Mouse (Mus musculus): ENCODE measurements around the gene Slc17a9.
"Not testable (repeated sequence)": the region's sequence is repeated elsewhere in the genome, so short reads cannot be mapped to it uniquely, and the experiment has no call there.

Gene Slc17a9

DNA sequence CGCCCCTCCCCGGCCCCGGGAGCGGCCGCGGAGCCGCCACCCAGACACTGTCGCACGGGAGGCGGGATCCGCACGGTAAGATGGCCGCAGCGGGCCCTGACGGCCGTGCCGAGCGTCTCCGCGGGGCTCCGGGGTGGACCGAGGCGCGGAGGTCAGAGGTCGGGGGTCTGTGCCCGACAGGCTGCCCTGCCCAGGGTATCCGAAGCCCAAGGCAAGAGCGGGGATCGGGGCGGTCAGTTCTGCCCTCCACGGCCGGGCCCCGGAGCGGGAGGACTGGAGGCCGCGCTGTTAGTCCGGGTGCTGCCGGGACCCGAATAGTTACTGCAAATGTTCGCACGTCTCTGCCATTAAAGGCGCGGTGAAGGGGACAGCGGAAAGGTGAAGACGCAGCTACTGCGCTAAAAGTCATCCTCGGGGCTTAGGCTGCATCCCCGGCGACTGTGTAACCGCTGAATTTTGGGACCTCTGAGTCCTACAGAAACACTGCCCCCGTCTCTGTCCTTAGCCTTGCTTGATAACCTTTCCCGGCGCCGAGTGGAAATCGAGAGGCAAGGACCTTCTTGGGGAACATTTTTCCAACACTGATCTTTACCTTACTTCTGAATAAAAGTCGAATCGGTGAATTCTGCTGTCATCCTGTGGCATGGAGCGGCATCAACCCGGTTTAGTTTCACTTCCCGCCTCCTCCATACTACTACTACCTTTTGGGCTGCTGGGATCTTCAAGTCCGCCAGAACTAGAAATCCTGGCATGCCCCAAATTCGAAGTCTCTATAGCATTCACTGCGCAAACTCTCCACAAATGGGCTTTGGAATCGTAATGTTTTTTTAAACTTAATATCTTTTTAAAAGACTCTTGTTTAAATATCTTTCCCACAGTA is 14.5 kb upstream of the Slc17a9 start:
- no peak for DNase-seq (ENCODE audit: low read depth, low spot score)

- no peak for DNase-seq (ENCODE audit: low read depth, low spot score)
Observed at GRCm38 (mm10) chr2:180711527-180711926, 13.5 kb upstream of the Slc17a9 start.

GRCm38 (mm10) chr2:180712037-180712689 is 12.9 kb upstream of the Slc17a9 start:
- DNase-seq (ENCODE audit: low read depth, low spot score), result no peak

DNA sequence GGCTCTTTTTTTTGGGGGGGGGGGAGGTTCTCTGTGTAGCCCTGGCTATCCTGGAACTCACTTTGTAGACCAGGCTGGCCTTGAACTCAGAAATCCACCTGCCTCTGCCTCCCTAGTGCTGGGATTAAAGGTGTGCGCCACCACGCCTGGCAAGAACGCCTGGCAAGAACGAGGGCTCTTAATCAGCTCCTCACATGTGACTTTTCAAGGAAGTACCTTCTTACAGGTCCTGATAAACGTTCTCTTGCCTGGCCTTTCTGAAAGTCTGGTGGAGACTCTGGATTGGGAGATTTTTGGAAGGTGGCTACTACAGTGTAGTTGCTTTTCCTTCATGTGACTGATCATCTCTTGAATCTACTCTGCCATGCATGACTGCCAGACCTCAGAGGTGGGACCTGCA is 2.3 kb upstream of the Slc17a9 start:
- DNase-seq (ENCODE audit: low read depth, low spot score), result not testable (repeated sequence)

- DNase-seq (ENCODE audit: low read depth, low spot score), result no peak
Observed at GRCm38 (mm10) chr2:180723865-180724264, 1.2 kb upstream of the Slc17a9 start.

GRCm38 (mm10) chr2:180725414-180725778 is 333 bp downstream of the Slc17a9 start:
- no peak for DNase-seq (ENCODE audit: low read depth, low spot score)

- no peak for DNase-seq (ENCODE audit: low read depth, low spot score)
Observed at GRCm38 (mm10) chr2:180725856-180726629, 980 bp downstream of the Slc17a9 start.

- no peak for DNase-seq (ENCODE audit: low read depth, low spot score)
Observed at GRCm38 (mm10) chr2:180726658-180727442, 1.8 kb downstream of the Slc17a9 start.

DNA sequence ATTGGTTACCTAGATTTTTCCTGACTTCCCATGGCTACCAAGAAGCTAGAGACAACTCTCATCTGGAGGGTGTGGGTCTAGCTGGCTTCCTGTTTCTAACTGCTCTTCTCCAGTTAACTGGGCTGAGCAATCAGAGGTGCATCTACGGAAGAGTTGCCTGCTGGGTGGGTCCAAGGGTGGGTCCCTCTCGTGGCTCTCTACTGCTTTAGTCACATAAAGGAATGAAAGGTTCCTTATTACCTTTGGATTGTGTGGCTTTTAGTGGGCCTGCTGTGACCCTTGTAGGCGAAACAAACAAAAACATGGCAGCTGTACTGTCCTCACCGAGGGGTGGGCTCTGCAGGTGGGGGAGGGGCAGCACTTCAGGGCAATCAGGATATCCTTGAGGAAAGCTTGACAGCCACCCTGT is 2.6 kb downstream of the Slc17a9 start:
- no peak for DNase-seq (ENCODE audit: low read depth, low spot score)

GRCm38 (mm10) chr2:180731036-180731435 is 6.0 kb downstream of the Slc17a9 start:
- DNase-seq (ENCODE audit: low read depth, low spot score), result no peak

DNA sequence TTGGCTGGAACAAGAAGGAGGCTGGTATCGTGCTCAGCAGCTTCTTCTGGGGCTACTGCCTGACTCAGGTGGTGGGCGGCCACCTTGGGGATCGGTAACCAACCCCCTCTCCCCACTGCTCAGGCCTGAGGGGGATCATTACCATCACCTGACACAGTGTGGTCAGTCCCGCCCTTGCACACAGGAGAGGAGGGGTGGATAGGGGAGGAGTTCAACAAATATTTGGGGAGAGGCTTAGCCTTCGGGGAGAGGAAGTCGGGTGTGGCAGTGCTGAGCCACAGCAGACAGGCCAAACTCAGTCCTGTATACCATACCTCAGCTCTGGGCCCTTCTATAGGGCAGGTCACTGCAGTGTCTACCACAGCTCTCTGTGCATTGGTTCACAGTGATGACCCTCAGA is 6.9 kb downstream of the Slc17a9 start:
- DNase-seq (ENCODE audit: low read depth, low spot score), result no peak

GRCm38 (mm10) chr2:180735232-180735631 is 10.2 kb downstream of the Slc17a9 start:
- no peak for DNase-seq (ENCODE audit: low read depth, low spot score)

DNA sequence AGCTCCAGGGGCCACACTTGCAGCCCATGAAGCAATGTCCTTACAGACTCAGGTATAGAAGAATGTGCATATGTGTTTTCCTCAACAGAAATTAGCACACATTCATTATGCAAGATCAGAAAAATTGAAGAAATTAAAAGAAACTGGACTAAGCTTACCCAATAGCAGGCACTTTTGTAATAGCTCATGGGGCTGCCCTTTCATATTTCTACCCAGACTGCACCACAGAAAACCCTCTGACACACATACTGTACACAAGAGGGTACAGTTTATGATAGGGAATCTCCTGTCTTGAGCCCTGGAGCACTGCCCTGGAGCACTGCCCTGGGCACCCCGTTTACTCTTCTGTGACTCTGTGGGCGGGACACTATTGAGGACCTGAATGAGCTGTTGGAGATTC is 12.9 kb downstream of the Slc17a9 start:
- DNase-seq (ENCODE audit: low read depth, low spot score), result no peak

- no peak for DNase-seq (ENCODE audit: low read depth, low spot score)
Observed at GRCm38 (mm10) chr2:180740349-180740748, 15.3 kb downstream of the Slc17a9 start.

GRCm38 (mm10) chr2:180741421-180741820 is 16.4 kb downstream of the Slc17a9 start:
- no peak for DNase-seq (ENCODE audit: low read depth, low spot score)

DNA sequence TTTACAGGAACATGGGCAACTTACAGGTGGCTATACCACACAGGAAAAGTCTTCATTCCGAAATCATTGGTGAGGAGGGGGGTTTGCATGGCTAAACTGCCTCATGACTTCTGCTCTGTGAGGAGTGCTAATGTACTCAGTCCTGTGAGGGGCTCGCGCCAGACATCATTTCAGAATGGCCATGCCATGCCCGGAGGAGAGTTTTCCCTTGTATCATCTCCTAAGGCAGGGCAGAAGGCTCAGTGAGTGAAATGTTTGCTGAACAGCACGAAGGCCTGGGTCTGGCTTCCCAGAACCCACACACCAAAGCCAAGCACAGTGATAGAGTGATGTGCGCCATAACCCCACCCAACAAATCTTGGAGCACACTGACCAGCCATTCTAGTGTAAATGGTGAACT is 17.8 kb downstream of the Slc17a9 start:
- DNase-seq (ENCODE audit: low read depth, low spot score), result no peak

DNA sequence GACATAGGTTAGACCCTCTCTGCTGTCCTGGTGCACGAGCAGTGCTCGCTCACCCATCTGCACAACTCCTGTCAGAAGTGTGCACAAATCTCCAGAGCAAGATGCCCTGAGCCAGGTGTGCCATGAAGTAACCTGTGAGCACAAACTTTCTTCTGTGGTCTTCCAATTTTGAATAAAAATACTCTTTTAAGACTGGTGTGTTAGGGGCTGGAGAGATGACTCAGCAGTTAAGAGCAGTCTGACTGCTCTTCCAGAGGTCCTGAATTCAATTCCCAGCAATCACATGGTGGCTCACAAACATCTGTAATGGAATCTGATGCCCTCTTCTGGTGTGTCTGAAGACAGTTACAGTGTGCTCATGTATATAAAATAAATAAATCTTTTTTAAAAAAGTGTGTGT is 18.3 kb downstream of the Slc17a9 start:
- no peak for DNase-seq (ENCODE audit: low read depth, low spot score)

DNA sequence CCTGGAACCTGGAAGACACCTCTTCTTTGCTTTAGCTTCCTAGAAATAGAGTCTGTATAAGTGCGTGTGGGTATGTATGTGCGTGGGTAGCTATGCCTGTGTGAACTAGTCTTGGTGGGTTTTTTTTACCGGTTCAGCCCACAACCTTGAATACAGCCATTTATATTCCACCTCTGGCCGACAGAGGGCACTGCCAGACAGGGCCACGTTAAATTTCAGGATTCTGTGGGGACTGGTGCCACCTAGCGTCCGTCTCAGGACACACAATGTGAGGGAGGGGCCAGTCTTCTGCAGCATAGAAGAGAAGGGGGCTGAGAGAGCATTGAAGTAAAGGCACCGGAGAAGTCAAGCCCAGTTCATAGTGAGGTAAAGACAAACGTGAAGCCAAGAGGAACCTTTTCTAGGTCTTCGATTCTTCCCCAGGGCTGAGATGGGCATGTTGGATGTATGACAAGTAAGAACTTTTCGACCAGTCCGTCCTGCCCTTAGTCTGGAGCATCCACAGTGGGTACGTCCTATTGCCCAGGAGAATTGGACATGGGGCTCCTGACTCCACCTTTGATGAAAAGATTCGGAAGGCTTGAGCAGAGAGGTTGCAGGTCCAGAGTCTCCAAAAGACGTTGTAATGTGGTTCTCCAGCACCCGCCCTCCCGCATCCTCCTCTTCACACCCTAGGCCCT is 20.3 kb downstream of the Slc17a9 start:
- peak; percentile 91 for DNase-seq (ENCODE audit: low read depth, low spot score)

- no peak for DNase-seq (ENCODE audit: low read depth, low spot score)
Observed at GRCm38 (mm10) chr2:180746569-180747192, 21.6 kb downstream of the Slc17a9 start.

DNA sequence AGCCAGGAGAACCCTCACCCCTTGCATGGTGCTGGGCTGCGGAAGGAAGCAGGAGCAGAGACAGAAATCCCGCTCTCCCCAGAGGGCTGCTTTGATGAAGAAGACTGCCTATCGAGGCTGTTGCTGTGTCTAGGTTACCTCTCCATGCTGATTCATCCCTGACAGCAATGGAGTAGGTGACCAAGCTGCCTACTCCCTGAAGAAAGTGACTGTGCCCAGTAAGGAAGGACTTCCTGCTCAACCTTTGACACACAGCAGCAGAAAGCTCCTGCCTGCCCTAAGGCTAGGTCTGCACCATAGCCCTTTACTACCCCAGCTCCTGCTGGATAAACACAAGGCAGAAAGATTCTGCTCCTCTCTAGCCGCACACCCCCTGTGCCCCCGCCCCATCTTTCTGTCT is 23.8 kb downstream of the Slc17a9 start:
- DNase-seq (ENCODE audit: low read depth, low spot score), result no peak
